Mouse (Mus musculus): ENCODE data around the gene Mroh2a. TPM values are rescaled to one million over a fixed set of nuclear protein-coding genes. Genes with fewer than 3 reads are reported as not detected.
A peak's percentile ranks its signal among the peaks of the same experiment; 100 is the strongest.

Gene Mroh2a
- polyA plus RNA-seq, 1 experiment from 2014 or later = 0.41 TPM

GRCm38 (mm10) chr1:88212341-88213045 lies 14.3 kb upstream of the Mroh2a start:
- no peak overlapping the region for H3K9ac ChIP-seq
- no peak overlapping the region for H3K4me3 ChIP-seq (replicated peaks)
- H3K27me3 ChIP-seq = no peaks in the 10 kb centered on the region
- 48% methylated on average over 8 of the region's 8 CpGs for WGBS (ENCODE audit: insufficient replicate concordance)
- no peak for ATAC-seq (ENCODE audit: low read depth)
- H3K4me1 ChIP-seq (replicated peaks) = peaks cover 14% of the 10 kb centered on the region
- H3K9me3 ChIP-seq (replicated peaks) = peaks cover 50% of the 10 kb centered on the region
- no peak overlapping the region for H3K4me2 ChIP-seq
- H3K27ac ChIP-seq = no peak overlapping the region
- H3K36me3 ChIP-seq = no peaks in the 10 kb centered on the region
- no peak for DNase-seq

GRCm38 (mm10) chr1:88213061-88213460 lies 13.7 kb upstream of the Mroh2a start:
- Histone ChIP-seq H3K27ac (no peak overlapping the region), H3K4me1 (replicated peaks) (peaks cover 8% of the 10 kb centered on the region), H3K4me3 (replicated peaks) (no peak overlapping the region), H3K27me3 (no peaks in the 10 kb centered on the region), H3K4me2 (no peak overlapping the region), H3K36me3 (no peaks in the 10 kb centered on the region), H3K9me3 (replicated peaks) (peaks cover 52% of the 10 kb centered on the region), H3K9ac (no peak overlapping the region)
- no peak for ATAC-seq (ENCODE audit: low read depth)
- DNase-seq = no peak
- WGBS (ENCODE audit: insufficient replicate concordance) = 45% methylated on average over 1 of the region's 1 CpGs

GRCm38 (mm10) chr1:88213766-88214461 lies 12.9 kb upstream of the Mroh2a start:
- DNase-seq (no peak), ATAC-seq (ENCODE audit: low read depth) (0 out of 2 replicates have a peak, but pooled peaks have one; percentile 22)
- Histone ChIP-seq H3K4me3 (replicated peaks) (no peak overlapping the region), H3K27ac (no peak overlapping the region), H3K4me2 (no peak overlapping the region), H3K9ac (no peak overlapping the region), H3K36me3 (no peaks in the 10 kb centered on the region), H3K4me1 (replicated peaks) (no peaks in the 10 kb centered on the region), H3K9me3 (replicated peaks) (peaks cover 52% of the 10 kb centered on the region), H3K27me3 (no peaks in the 10 kb centered on the region)
- WGBS (ENCODE audit: insufficient replicate concordance) = 60% methylated on average over 2 of the region's 2 CpGs

GRCm38 (mm10) chr1:88214462-88214952 lies 12.3 kb upstream of the Mroh2a start:
- H3K4me2 ChIP-seq = no peak overlapping the region
- H3K9ac ChIP-seq = no peak overlapping the region
- H3K4me3 ChIP-seq (replicated peaks) = no peak overlapping the region
- 57% methylated on average over 2 of the region's 2 CpGs for WGBS (ENCODE audit: insufficient replicate concordance)
- DNase-seq (no peak), ATAC-seq (ENCODE audit: low read depth) (no peak)
- no peaks in the 10 kb centered on the region for H3K4me1 ChIP-seq (replicated peaks)
- H3K27me3 ChIP-seq = no peaks in the 10 kb centered on the region
- no peak overlapping the region for H3K27ac ChIP-seq
- peaks cover 52% of the 10 kb centered on the region for H3K9me3 ChIP-seq (replicated peaks)
- no peaks in the 10 kb centered on the region for H3K36me3 ChIP-seq

DNA sequence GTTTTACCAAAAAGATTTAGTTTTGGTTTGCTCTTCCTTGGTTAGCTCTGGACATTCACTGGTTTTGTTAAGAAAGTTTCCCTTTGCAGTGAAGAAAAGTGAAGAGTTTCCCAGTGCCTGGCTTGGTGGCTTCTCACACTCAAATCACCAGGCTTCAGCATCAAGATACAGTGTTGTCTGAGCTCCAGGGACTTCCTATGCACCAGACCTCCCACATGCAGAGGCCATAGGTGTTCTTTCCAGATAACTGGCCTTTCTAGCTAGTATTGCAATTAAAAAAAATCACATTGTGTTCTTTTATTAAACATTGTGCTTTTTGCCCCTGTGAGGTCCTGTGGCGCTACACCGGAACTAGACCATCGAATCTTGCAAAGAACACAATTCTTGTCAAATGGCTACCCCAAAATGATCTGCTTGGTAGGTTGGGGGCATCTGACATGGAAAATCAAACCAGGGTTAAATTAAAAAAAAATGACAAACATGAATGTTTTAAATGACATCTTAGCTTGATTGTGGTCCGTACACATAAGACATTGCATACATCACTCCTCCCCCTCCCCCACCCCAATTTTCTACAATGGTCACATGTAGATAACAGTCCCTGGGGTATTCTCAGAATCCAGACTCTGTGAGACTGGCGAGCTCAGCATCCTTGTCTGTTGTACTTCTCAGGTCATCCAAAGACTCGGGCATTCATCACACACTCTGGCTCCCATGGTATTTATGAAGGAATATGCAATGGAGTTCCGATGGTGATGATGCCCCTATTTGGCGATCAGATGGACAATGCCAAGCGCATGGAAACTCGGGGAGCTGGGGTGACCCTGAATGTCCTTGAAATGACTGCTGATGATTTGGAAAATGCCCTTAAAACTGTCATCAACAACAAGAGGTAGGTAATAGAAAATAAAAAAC lies 11.1 kb upstream of the Mroh2a start:
- Histone ChIP-seq H3K4me1 (replicated peaks) (no peaks in the 10 kb centered on the region), H3K27ac (no peak overlapping the region), H3K4me3 (replicated peaks) (no peak overlapping the region), H3K27me3 (no peaks in the 10 kb centered on the region), H3K4me2 (no peak overlapping the region), H3K36me3 (no peaks in the 10 kb centered on the region), H3K9me3 (replicated peaks) (peaks cover 52% of the 10 kb centered on the region), H3K9ac (no peak overlapping the region)
- WGBS (ENCODE audit: insufficient replicate concordance) = 54% methylated on average over 10 of the region's 10 CpGs
- no peak for ATAC-seq (ENCODE audit: low read depth)
- no peak for DNase-seq

DNA sequence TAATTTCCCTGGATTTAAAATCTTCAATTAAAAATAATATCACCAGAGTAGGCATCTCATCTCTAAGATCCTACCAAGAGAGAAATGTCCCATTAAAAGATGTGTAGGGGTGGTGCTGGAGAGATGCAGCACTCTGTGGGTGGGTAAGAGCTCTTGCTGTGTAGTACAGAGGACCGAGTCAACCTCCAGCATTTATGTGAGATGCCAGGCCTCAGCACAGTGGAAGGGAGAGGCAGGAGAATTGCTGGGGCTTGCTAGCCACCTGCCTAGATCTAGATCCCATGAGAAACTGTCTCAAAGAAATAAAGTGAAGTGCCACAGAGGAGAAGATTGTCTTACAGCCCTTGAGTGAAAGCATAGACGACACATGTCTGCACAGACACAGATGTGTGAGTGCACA lies 10.2 kb upstream of the Mroh2a start:
- Histone ChIP-seq H3K27ac (no peak overlapping the region), H3K4me1 (replicated peaks) (no peaks in the 10 kb centered on the region), H3K9me3 (replicated peaks) (peaks cover 49% of the 10 kb centered on the region), H3K36me3 (no peaks in the 10 kb centered on the region), H3K4me3 (replicated peaks) (no peak overlapping the region), H3K9ac (no peak overlapping the region), H3K27me3 (no peaks in the 10 kb centered on the region), H3K4me2 (no peak overlapping the region)
- WGBS (ENCODE audit: insufficient replicate concordance) = 49% methylated on average over 2 of the region's 2 CpGs
- ATAC-seq (ENCODE audit: low read depth) = no peak; the same call in 1 of the 2 replicates
- no peak for DNase-seq

DNA sequence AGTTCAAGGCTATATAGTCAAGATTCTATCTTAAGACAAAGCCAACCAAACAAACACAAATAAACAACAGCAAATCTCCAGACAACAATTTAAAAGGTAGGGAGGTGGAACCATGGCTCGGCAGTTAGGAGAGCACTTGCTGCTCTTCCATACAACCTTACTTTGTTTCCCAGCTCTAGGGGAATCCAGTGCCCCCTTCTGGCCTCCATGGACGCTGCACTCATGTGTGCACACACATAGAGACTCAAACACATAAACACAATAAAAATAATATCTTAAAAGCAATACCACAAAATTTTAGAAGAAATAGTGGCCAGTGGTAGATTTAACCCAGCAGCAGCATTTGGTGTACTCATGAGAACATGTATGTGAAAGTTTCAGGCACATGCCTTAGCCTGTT lies 9.6 kb upstream of the Mroh2a start:
- Histone ChIP-seq H3K9me3 (replicated peaks) (peaks cover 43% of the 10 kb centered on the region), H3K4me3 (replicated peaks) (no peak overlapping the region)

GRCm38 (mm10) chr1:88217576-88217975 lies 9.2 kb upstream of the Mroh2a start:
- H3K4me3 ChIP-seq (replicated peaks) = no peak overlapping the region
- 28% methylated on average over 3 of the region's 3 CpGs for WGBS (ENCODE audit: insufficient replicate concordance)
- no peaks in the 10 kb centered on the region for H3K4me1 ChIP-seq (replicated peaks)
- ATAC-seq (ENCODE audit: low read depth) (no peak), DNase-seq (no peak)
- H3K9me3 ChIP-seq (replicated peaks) = peaks cover 39% of the 10 kb centered on the region
- no peak overlapping the region for H3K9ac ChIP-seq
- H3K27ac ChIP-seq = no peak overlapping the region
- no peaks in the 10 kb centered on the region for H3K36me3 ChIP-seq
- no peak overlapping the region for H3K4me2 ChIP-seq
- H3K27me3 ChIP-seq = no peaks in the 10 kb centered on the region

More for the DNA sequence above, 9.6 kb upstream of the Mroh2a start:
- no peak overlapping the region for H3K9ac ChIP-seq
- ATAC-seq (ENCODE audit: low read depth) (no peak), DNase-seq (no peak)
- H3K27me3 ChIP-seq = no peaks in the 10 kb centered on the region
- no peak overlapping the region for H3K4me2 ChIP-seq
- WGBS (ENCODE audit: insufficient replicate concordance) = 45% methylated on average over 2 of the region's 2 CpGs
- no peak overlapping the region for H3K27ac ChIP-seq
- no peaks in the 10 kb centered on the region for H3K4me1 ChIP-seq (replicated peaks)
- no peaks in the 10 kb centered on the region for H3K36me3 ChIP-seq

DNA sequence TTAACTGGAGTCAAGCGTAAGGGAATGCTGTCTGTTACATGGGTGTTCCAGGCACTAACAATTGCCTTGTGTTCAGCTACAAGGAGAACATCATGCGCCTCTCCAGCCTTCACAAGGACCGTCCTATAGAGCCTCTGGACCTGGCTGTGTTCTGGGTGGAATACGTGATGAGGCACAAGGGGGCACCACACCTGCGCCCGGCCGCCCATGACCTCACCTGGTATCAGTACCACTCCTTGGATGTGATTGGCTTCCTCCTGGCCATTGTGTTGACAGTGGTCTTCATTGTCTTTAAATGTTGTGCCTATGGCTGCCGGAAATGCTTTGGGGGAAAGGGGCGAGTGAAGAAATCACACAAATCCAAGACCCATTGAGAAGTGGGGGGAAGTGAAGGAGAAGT lies 8.7 kb upstream of the Mroh2a start:
- Histone ChIP-seq H3K4me3 (replicated peaks) (no peak overlapping the region), H3K27ac (no peak overlapping the region), H3K9ac (no peak overlapping the region), H3K4me1 (replicated peaks) (no peaks in the 10 kb centered on the region), H3K36me3 (no peaks in the 10 kb centered on the region), H3K4me2 (no peak overlapping the region), H3K27me3 (no peaks in the 10 kb centered on the region), H3K9me3 (replicated peaks) (peaks cover 36% of the 10 kb centered on the region)
- WGBS (ENCODE audit: insufficient replicate concordance) = 61% methylated on average over 9 of the region's 9 CpGs
- ATAC-seq (ENCODE audit: low read depth) = no peak
- DNase-seq = no peak

DNA sequence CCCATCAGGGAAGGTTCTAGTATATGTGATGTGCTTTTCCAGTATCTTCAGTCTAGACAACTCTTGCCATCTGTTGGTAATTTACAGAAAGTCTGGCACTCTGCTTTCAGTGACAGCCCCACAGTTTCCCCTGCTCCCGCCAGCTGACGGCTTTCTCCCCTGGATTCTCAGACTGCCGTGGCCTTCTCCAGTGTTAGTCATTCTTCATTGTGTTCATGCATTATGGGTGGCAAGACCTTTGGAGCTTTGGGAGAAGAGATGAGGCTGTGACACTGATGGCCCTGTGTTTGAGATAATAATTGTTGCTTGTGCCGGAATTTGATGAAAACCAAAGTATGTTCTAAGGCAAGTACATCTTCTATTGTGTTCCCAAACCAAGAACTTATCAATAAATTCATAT lies 8.2 kb upstream of the Mroh2a start:
- DNase-seq (no peak), ATAC-seq (ENCODE audit: low read depth) (no peak)
- WGBS (ENCODE audit: insufficient replicate concordance) = 39% methylated on average over 4 of the region's 4 CpGs
- Histone ChIP-seq H3K9ac (no peak overlapping the region), H3K36me3 (no peaks in the 10 kb centered on the region), H3K9me3 (replicated peaks) (peaks cover 32% of the 10 kb centered on the region), H3K4me3 (replicated peaks) (no peak overlapping the region), H3K4me2 (no peak overlapping the region), H3K27ac (no peak overlapping the region), H3K27me3 (no peaks in the 10 kb centered on the region), H3K4me1 (replicated peaks) (no peaks in the 10 kb centered on the region)

DNA sequence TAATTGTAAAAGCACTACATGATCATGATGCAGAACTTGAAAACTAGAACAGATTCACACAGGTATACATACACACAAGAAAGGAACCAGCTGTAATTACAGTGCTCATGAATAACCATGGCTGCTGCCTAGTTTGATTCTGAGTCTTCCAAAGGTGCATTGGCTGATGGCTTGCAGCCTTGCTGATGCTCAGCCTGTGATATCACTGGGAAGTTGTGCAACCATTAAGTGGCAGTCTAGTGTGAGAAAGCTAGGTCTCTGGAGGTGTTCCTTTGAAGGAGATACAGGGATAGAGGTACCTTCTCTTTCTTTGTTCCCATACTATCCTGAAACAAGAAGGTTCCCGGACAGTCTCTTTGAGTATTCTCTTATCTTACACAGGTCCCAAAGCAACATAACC lies 7.7 kb upstream of the Mroh2a start:
- H3K9me3 ChIP-seq (replicated peaks) = peaks cover 27% of the 10 kb centered on the region
- DNase-seq (no peak), ATAC-seq (ENCODE audit: low read depth) (no peak)
- H3K4me3 ChIP-seq (replicated peaks) = no peak overlapping the region
- WGBS (ENCODE audit: insufficient replicate concordance) = 12% methylated on average over 1 of the region's 1 CpGs
- H3K36me3 ChIP-seq = no peaks in the 10 kb centered on the region
- H3K4me2 ChIP-seq = no peak overlapping the region
- H3K4me1 ChIP-seq (replicated peaks) = no peaks in the 10 kb centered on the region
- H3K27me3 ChIP-seq = no peaks in the 10 kb centered on the region
- H3K9ac ChIP-seq = no peak overlapping the region
- H3K27ac ChIP-seq = no peak overlapping the region
